Mouse (Mus musculus): ENCODE measurements around the gene Trim33.

DNA sequence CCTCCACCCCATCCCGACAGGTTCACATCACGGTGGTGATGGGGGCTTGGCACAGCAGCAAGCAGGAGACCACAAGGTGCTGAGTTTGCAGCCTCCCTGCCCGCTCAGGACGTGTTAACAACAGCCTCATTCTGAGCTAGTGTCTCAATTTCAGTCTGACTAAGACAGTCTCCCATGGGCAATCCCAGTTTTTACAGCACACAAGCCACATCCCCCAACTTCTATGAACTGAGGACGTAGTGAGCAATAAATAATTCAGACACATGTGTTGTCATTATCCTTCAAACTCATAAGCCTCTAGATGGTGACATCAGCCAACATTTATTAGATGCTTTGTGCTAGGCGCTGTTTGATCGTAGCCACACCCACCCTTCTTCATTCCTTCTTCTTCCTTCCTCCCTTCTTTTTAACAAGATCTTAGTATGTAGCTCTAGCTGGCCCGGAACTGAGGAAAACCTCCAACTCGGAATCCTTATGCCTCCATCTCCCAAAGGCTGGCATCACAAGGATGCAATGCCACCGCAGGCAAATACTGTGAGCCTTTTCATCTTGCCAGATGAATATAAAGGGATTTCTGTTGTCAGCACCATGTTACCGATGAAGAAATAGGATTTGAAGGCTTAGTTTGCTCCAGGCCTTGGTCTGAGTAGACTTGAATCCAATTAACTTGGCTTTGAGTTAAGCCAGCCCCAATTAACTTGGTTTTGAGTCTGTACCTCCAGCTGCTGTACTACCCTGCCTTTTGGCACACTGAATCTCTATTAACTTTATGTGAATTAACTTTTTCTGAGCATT is 88.3 kb downstream of the Trim33 start:
- TF ChIP-seq CTCF (IDR thresholded peaks at IDR 0.05; ENCODE audit: control insufficient read depth, insufficient read depth, insufficient read length) = no peak
- TF ChIP-seq USF1 (IDR thresholded peaks at IDR 0.05; ENCODE audit: low read depth) = no peak
- TF ChIP-seq CEBPB (IDR thresholded peaks at IDR 0.05; ENCODE audit: low read depth) = no peak
- no peak for TF ChIP-seq MAX (IDR thresholded peaks at IDR 0.05)
- TF ChIP-seq FOSL1 (IDR thresholded peaks at IDR 0.05; ENCODE audit: insufficient read depth, low read length, poor library complexity, severe bottlenecking) = no peak
